8 mouse cellular contexts compared by ENCODE assay signal in the genomic region with DNA sequence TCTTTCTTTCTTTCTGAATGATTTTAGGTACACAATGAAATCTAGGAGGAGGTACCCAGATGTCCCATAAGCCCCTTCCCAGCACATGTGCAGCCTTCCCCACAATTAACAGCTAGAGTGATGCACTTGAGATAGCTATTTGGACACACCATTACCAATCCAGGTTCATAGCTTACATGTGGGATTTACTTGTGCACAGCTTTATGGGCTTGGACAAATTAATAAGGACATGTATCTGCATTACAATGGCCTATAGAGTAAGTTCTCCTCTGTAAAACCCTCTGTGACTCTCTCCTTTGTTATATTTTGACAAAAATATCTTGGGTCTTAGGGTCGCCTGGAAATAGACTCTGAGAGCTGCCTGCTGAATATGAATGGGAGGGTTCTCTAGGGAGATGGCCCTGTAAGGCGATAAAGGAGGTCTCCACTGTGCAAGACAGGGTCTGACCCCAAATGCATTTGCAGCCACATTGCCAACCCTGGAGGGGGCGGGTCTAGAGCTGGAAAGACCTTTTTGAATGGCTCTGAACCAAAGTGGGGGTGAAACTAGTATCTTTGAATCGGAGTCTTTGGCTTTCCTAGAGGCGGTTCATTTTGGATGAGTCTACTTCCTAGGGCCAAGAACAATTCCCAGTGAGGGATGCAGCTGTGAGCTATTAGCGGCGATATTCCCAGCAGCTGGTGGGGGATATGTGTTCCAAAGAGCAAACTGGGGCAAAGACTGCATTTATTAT.
A peak's percentile ranks its signal among the peaks of the same experiment; 100 is the strongest.
DNase-seq lines count a peak whose midpoint lies in the region; ATAC-seq lines count a peak whose summit lies in the region.
"Had no signal": no experiment of that assay in that cellular context is flagged by ENCODE, and none has a peak within 500 bp of the region (broad histone marks: within the 10 kb centered on the region; RNA-seq: fewer than 3 reads in every experiment).

No protein-coding gene starts in this region.

- peaks cover 3% of the 10 kb centered on the region; the same call in 1 of the 2 replicates for H3K4me1 ChIP-seq in heart, embryonic 12.5 days (replicated peaks)
- H3K4me1 ChIP-seq in embryonic facial prominence, embryonic 12.5 days: peaks cover 4% of the 10 kb centered on the region; the same call in 1 of the 2 replicates

- intact Hi-C loops in heart, postnatal 25 days (cut with DNase I): no loop called here

- no peak for ATAC-seq in heart, embryonic 12.5 days (ENCODE audit: insufficient number of reproducible peaks, low FRiP score)
- ATAC-seq in embryonic facial prominence, embryonic 12.5 days (ENCODE audit: insufficient number of reproducible peaks, insufficient read depth, low FRiP score, low TSS enrichment): no peak

- no peak overlapping the region for H3K4me2 ChIP-seq in heart, embryonic 12.5 days
- no peak overlapping the region for H3K4me2 ChIP-seq in embryonic facial prominence, embryonic 12.5 days (replicated peaks)

- H3K9ac ChIP-seq in heart, embryonic 12.5 days: no peak overlapping the region
- H3K9ac ChIP-seq in embryonic facial prominence, embryonic 12.5 days: no peak overlapping the region

- H3K36me3 ChIP-seq in heart, embryonic 12.5 days: no peaks in the 10 kb centered on the region
- H3K36me3 ChIP-seq in embryonic facial prominence, embryonic 12.5 days: no peaks in the 10 kb centered on the region

- DNase-seq in heart, adult 18-20 months: peak; percentile 58 to 69
- DNase-seq in adipocyte (ENCODE audit: low spot score) (peak; percentile 38), liver (no peak)
- peak; percentile 11 for DNase-seq in heart, postnatal 25 days (ENCODE audit: low spot score)
- DNase-seq in spleen, postnatal 4 days (ENCODE audit: low spot score in 2 of 2): no peak
- DNase-seq: kidney, adult 8-10 months had no signal

- no peaks in the 10 kb centered on the region for H3K27me3 ChIP-seq in heart, embryonic 12.5 days (replicated peaks)
- H3K27me3 ChIP-seq in embryonic facial prominence, embryonic 12.5 days: no peaks in the 10 kb centered on the region

- H3K4me3 ChIP-seq in heart, embryonic 12.5 days: no peak overlapping the region
- no peak overlapping the region for H3K4me3 ChIP-seq in embryonic facial prominence, embryonic 12.5 days

- H3K27ac ChIP-seq in heart, embryonic 12.5 days (ENCODE audit: poor library complexity, severe bottlenecking): no peak overlapping the region
- 0 out of 2 replicates have a peak overlapping the region, but pooled peaks have one; percentile 13 for H3K27ac ChIP-seq in embryonic facial prominence, embryonic 12.5 days

- H3K9me3 ChIP-seq in heart, embryonic 12.5 days (replicated peaks): peaks cover 2% of the 10 kb centered on the region; the same call in 1 of the 2 replicates
- H3K9me3 ChIP-seq in embryonic facial prominence, embryonic 12.5 days: no peaks in the 10 kb centered on the region

- WGBS in heart, embryonic 12.5 days: 77% methylated on average over 7 of the region's 7 CpGs
- WGBS in embryonic facial prominence, embryonic 12.5 days: 34% methylated on average over 7 of the region's 7 CpGs

Comparison
In these comparisons a context has a peak if more than half of its experiments do, and no peak if none do; other contexts are left out.
1. DNase-seq: peak in heart, adult 18-20 months (2 of 2), adipocyte (single experiment) and heart, postnatal 25 days (single experiment); none in liver (single experiment) and spleen, postnatal 4 days (0 of 2).